Mouse (Mus musculus): Measurements from ENCODE around the gene 3110082I17Rik.
"Not testable (repeated sequence)": the region's sequence is repeated elsewhere in the genome, so short reads cannot be mapped to it uniquely, and the experiment has no call there.

3110082I17Rik gene

DNA sequence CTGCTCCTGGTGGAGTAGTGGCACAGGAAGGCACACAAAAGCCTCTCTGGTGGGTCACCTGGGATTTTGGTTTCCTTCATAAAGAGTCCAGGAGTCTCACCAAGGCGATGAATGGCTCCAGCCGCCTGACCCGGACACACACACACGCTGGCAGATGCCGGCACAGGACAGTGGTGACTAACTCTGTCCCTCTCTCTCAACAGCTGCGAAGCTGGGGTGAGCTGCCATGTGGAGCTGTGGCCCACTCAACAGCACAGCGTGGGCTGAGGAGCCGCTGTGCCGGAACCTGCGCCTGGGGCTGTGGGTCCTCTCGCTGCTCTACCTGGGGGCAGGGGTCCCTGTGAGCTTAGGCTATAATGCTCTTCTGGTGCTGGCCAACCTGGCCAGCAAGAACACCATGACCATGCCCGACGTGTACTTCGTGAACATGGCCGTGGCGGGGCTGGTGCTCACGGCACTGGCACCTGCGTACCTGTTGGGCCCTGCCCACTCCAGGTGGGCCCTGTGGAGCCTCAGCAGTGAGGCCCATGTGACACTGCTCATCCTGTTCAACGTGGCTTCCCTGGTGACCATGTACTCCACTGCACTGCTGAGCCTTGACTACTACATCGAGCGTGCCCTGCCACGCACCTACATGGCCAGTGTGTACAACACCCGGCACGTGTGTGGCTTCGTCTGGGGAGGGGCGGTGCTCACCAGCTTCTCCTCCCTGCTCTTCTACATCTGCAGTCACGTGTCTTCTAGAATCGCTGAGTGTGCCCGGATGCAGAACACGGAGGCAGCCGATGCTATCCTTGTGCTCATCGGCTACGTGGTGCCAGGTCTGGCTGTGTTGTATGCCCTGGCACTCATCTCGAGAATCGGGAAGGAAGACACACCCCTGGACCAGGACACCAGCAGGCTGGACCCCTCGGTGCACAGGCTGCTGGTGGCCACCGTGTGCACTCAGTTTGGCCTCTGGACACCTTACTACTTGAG, 67.8 kb downstream of the 3110082I17Rik start:
- DNase-seq: no peak

DNA sequence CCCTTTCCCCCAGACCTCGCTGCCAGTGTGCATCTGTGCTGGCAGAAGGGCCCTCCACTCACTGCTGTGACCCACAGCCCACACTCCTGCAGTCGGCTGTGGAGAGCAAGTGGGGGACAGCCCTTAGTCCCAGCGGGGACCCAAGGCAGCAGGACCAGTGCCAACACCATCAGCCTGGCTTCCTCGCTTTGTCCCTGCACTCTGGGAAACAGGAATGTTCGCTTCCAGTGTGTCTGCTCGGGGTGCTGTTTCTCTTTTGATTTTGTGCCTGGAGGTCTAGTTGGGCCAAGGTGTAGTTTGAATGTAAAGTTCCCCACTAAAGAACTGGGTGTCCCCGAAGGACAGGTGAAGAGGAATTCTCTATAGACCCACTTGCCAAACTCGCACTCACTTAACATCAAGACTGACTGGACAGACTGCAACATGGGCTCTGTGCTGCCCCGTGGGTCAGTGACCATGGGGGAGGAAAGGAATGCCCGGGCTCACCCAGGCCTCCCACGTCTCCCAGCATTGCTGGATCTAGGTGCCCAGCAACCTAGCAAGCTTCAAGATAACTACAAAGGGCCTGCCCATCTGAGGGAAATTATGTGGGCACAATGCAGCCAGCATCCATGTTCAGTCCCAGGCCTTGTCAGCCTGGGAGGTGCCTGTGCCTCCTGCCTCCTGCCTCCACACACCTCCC, 68.9 kb downstream of the 3110082I17Rik start:
- peak; percentile 64 to 73 for DNase-seq

DNA sequence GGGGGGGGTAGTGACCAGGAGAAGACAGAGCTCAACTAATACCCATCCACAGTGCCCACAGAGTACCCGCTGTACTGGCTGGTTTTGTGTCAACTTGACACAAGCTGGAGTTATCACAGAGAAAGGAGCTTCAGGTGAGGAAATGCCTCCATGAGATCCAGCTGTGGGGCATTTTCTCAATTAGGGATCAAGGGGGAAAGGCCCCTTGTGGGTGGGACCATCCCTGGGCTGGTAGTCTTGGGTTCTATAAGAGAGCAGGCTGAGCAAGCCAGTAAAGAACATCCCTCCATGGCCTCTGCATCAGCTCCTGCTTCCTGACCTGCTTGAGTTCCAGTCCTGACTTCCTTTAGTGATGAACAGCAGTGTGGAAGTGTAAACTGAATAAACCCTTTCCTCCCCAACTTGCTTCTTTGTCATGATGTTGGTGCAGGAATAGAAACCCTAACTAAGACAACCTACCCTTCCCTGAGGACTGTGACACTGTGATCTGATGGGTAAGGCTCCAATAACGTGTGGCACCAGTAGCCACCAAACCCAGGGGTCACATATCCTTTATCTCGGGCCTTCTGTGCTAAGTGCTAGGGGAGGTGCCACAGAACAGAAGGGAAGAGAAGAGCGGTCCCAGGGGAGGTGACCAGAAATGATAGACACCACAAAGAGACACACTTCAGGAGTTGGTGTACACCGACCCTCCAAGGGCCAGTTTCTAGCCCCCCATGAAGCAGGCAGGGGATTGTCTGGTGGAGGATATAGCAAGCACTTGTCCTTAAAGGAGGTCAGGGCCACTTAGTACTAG, 69.8 kb downstream of the 3110082I17Rik start:
- DNase-seq: not testable (repeated sequence)

DNA sequence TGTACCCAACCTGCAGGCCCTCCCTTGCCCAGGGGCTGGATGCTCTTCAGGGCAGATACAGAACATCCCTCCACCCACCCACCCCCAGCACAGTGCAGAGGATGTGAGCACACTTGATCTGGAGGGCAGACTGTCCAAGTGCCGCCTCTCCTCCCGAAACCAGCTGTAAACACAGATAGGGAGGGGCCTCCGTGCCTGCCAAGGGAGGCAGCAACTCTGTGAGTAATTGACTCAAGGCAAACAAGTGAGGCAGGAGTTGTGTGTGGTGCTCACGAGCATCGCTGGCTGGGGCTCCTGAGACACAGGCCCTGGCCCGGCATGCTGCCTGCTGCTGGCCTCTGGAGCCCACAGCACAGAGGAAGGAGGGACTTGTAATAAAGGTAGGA, 70.7 kb downstream of the 3110082I17Rik start:
- no peak for DNase-seq

DNA sequence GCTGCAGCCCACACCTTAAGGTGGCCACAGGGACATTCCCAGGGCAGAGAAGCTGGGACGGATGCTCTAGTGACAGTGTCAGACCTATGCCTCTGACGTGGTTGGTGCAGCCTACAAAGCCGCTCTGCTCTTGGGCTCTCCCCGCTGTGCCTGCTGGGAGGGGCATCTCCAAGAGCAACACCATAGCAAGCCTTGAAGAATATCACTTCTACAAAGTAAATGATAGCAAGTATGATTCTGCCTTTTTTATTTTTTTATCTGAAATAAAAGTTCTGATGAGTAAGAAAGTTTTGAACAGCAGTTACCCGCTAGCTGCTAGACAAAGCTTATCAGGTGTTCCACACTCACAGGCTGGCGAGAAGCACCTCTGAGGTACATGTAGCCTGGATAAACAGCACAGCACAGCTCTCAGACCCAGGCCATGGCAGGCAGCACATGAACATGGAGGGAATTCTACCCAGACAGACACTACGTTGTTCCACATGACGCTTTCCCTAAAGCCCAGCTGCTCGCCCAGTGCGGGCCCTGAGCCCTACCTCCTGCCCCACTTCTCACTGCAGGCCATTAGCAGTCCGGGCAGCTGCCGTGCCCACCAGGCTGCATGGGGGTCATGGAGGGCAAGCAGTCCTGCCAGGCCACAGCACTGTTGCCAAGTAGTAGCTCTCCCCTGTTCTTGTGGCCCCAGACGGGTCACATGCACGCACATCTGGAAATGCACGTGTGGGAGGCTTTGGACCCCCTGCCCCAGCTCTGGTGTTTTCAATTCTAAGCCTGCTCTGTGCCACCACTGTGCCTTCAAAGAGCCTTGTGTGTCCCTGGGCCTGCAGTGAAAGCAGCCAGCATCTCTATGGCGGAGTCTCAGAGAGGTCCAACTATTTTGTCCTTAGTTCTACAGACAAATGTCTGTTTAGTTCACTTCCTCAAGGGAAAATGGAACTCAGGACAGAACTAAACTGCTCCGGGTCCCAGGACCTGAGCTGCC, 71.3 kb downstream of the 3110082I17Rik start:
- DNase-seq: no peak

GRCm38 (mm10) chr5:139388195-139388570, 72.1 kb downstream of the 3110082I17Rik start:
- no peak for DNase-seq

DNA sequence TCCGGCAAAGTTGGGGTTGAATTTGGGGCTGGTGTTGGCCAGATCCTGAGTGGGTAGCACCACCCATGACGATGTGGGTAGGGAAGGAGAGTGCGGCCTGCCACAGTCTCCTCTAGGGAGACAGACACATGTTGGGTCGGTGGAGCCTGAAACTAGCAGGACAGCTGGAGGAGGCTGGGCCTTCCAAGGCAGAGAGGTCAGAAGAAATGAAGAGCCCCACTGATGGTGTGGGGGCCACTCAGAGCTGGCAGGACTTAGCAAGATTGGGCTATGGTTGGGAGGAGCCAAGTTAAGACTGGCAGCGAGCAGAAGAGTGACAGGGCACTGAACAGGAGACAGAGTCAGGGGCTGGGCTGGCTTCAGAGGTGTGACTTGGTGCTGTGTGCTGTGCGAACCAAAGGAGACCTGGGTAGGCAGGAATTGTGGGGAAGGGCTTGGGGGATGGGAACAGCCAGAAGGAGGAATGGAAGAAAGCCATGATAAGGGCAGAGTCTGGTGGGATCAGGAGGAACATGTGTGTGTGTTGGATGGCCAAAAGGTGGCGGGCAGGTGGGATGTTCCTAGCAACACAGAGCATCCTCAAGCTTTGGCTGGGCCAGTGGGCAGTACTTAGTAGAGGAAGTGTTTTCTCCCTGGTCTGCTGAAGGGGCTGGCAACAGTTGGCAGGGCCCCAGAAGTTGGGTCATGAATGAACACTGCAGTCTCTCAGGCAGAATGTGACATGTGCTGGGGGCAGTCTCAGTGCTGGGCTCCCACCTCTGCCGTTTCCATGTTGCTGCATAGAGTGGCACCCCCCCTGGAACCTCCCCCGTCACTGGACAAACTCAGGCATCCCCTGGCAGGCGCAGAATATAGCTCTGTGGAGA, 72.8 kb downstream of the 3110082I17Rik start:
- DNase-seq: peak in 1 of 2 experiments; percentile 53

GRCm38 (mm10) chr5:139386047-139386446, 74.3 kb downstream of the 3110082I17Rik start:
- DNase-seq: no peak

DNA sequence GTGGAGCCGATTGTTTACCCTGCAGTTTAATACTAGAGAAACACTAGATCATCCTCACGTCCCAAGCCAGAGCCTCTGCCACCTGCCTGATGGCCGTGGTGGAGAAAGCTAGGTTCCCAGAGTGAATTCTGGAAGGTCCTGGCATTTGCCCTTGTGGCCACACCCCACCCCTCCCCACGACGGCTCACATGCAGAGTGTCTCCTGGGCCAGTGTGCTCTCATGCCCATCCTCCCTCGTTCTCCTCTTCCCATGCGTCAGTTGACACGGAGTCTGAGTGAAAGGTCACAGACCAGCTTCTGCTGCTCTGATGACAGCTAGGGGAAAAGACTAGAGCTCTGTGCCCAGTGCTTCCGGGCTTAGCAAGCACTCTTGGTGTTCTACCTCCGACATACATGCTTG, 75.8 kb downstream of the 3110082I17Rik start:
- DNase-seq: no peak

- no peak for DNase-seq
These were observed 77.1 kb downstream of the 3110082I17Rik start for GRCm38 (mm10) chr5:139383234-139383633.

DNA sequence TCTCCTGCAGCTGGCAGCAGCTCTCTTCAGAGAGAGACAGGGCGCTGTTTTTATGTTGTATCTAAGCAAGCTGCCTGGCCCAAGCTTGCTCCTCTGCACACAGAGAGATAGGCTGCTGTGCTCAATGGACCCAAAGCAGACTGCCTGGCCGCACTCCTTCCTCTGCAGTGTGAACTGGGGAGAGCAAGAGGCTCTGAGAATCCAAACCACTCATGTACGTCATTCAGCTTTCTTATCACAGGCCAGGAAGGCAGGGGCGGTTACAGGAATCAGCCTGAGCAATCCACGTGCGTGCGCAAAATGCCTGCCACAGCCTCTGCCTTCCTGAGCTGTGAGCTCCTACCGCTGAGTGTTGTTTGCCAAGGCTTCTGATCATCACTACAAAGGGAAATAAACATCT, 77.6 kb downstream of the 3110082I17Rik start:
- DNase-seq: peak in 1 of 2 experiments; percentile 49

DNA sequence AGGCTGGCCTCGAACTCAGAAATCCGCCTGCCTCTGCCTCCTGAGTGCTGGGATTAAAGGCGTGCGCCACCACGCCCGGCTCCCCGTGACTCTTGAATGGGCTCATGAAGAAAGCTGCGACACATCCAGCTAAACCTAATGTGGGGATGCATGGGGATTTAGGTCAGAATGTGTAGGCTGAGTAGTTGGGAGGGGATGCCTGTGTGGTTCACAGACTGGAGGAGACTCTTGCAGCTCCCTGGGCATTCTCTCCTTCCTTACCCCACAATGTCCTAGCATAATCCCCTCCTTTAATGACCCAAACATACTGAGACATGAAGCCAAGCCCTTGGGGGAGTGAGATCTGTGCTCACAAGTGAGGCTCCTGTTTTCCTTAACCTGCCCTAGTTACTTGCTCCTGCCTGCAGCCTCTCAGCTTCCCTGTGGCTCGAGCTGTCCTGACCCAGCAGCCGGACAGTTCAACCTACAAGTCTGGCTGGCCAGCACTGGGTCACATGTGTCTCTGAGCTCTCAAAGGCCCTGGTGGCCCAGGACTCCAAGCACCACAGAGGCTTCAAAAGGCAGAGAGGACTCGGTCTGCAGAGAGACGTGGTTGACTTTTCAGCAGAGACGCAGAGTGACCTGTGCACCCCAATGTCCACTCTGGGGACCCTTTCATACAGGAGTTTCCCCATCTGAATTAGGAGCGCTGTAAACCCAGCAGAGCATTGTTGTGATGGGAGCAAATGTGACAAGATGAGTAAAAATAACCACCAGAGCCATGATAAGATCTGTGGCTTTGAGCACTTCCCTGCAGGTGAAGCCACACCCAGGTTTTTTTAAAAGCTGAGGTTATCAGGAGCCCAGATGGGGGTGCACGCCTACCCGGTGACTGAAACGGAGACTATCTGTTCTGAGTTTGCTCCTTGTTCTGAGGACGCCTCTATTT, 78.5 kb downstream of the 3110082I17Rik start:
- DNase-seq: peak in 1 of 2 experiments; percentile 40

GRCm38 (mm10) chr5:139380385-139381248, 79.7 kb downstream of the 3110082I17Rik start:
- DNase-seq: peak; percentile 89 to 94

DNA sequence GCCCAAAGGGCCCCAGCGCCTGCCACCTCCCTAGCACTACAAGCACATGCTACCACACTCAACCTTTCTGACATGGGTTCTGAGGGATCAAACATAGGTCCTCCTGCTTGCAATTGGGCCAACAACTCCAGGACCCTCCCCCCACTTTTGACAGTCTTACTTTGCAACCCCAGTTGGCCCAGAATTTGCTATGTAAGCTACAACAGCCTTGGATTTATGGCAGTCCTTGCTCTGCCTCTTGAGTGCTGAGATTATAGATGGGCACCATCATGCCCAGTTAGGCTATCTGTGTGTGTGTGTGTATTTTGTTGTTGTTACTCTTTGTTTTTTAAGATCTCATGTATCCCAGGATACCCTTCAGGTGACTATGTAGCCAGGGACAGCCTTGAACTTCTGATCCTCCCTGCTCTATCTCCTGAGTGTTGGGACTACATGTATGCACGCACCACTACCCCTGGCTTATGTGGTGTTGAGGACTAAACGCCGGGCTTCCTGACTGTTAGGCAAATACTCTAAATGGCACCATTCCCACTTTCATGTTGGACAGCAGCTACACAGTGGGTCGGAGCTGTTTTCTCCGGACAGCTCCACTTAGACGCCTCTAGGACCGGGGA, 80.4 kb downstream of the 3110082I17Rik start:
- no peak for DNase-seq

DNA sequence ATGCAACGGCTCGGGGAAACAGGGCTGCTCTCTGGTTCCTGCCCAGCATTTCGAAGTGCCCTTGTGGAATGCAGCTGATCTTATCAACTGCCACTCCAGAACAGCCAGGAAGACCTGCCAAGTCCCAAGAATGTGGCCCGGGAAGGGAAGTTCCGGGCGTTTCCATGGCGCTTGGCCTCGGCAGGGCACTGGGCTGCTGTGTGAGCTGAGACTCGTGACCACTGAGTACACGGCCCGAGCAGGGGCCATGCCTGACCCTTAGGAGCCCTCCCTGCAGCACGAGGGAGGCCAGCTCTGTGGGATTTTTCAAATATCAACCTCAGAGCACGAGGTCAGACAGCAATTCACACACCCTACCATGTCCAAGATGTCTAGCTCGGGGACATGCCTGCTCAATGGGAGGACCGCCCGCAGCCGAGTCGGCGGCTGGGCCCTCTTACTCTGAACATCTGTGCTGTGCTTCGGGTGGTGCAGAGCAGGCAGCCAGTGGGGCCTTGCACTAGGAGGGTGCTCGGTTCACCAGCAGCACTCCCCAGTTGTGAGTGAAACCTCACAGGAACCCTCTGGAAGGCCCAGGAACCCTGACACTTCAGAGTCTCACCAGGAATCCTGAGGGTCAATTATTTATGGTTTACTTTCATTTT, 81.2 kb downstream of the 3110082I17Rik start:
- DNase-seq: peak in 1 of 2 experiments; percentile 46

- DNase-seq: no peak
These were observed 82.1 kb downstream of the 3110082I17Rik start for GRCm38 (mm10) chr5:139378271-139378556.

GRCm38 (mm10) chr5:139377468-139378270, 82.7 kb downstream of the 3110082I17Rik start, which contains the start of gene Gpr146:
Gene Gpr146 (plus strand): TSS chr5:139377697.
- no peak for DNase-seq
